Comparison of ENCODE assay signal across 9 mouse cellular contexts in the genomic region with DNA sequence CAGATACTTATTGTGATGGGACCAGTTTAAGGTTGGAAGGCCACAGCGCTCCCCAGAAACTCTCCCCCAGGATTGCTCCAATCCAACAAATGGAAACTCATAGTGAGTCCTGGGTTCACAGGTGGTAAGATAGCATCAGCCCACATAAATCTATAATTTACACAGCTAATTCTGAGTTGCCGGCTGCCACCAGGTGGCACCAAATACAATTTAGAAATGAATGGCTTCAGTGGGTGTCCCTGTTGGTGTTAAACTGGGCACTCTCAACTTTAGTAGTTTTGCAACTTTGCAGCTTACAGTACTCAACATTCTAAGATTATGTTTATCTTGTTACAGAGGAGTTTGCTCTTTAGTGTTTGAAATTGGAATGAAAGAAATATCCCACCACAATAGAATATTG.
DNase-seq lines count a peak whose midpoint lies in the region; ATAC-seq and TF ChIP-seq lines count a peak whose summit lies in the region.
"Had no signal": no experiment of that assay in that cellular context is flagged by ENCODE, and none has a peak within 500 bp of the region (broad histone marks: within the 10 kb centered on the region; RNA-seq: fewer than 3 reads in every experiment).

No protein-coding gene starts in this region.

- H3K9me3 ChIP-seq in forebrain, embryonic 11.5 days (ENCODE audit: control insufficient read depth, low read length), result no peaks in the 10 kb centered on the region
- H3K9me3 ChIP-seq: neural tube, embryonic 13.5 days had no signal

- no peak overlapping the region for H3K9ac ChIP-seq in forebrain, embryonic 11.5 days (ENCODE audit: low read length)
- H3K9ac ChIP-seq: neural tube, embryonic 13.5 days had no signal

- peak; percentile 40 for DNase-seq in gastrocnemius, adult 2 months
- no peak for DNase-seq in gastrocnemius, adult 8-10 months (ENCODE audit: low spot score in 2 of 2)
- DNase-seq in urinary bladder, postnatal 25 days (ENCODE audit: low spot score), result peak; percentile 38
- no peak for DNase-seq in urinary bladder, postnatal 10 days (ENCODE audit: low spot score)
- peak; percentile 54 for DNase-seq in forebrain, embryonic 11.5 days (ENCODE audit: low spot score)
- DNase-seq in layer of hippocampus, adult 9-10 months (ENCODE audit: low spot score), result peak; percentile 64
- peak; percentile 35 for DNase-seq in lung, postnatal 36 days
- peak; percentile 49 for DNase-seq in thymus, postnatal 4 days

- peak; percentile 72 for ATAC-seq in forebrain, embryonic 11.5 days (replicated peaks; ENCODE audit: low FRiP score)

- no peak overlapping the region for H3K27ac ChIP-seq in gastrocnemius, adult 2 months
- H3K27ac ChIP-seq in forebrain, embryonic 11.5 days (ENCODE audit: low read depth, low read length), result no peak overlapping the region
- H3K27ac ChIP-seq: neural tube, embryonic 13.5 days had no signal

- no peaks in the 10 kb centered on the region for H3K4me1 ChIP-seq in forebrain, embryonic 11.5 days (replicated peaks; ENCODE audit: control insufficient read depth, insufficient read depth, low read length)
- H3K4me1 ChIP-seq: neural tube, embryonic 13.5 days had no signal

- no peaks in the 10 kb centered on the region for H3K36me3 ChIP-seq in forebrain, embryonic 11.5 days (ENCODE audit: control insufficient read depth, insufficient read depth, low read length)
- H3K36me3 ChIP-seq: neural tube, embryonic 13.5 days had no signal

- peak; percentile 48 for TF ChIP-seq CTCF in gastrocnemius, adult 2 months (IDR thresholded peaks at IDR 0.05)

- H3K27me3 ChIP-seq in forebrain, embryonic 11.5 days (ENCODE audit: control insufficient read depth, insufficient read depth, low read length), result no peaks in the 10 kb centered on the region
- H3K27me3 ChIP-seq: neural tube, embryonic 13.5 days had no signal

- H3K4me2 ChIP-seq in forebrain, embryonic 11.5 days (ENCODE audit: low read depth, low read length, severe bottlenecking), result no peak overlapping the region
- H3K4me2 ChIP-seq: neural tube, embryonic 13.5 days had no signal

- intact Hi-C loops in gastrocnemius, adult 2 months (cut with DNase I), result no loop called here

- 26% methylated on average over 2 of the region's 2 CpGs for WGBS in forebrain, embryonic 11.5 days

- H3K4me3 ChIP-seq in gastrocnemius, adult 2 months, result no peak overlapping the region
- H3K4me3 ChIP-seq in forebrain, embryonic 11.5 days (ENCODE audit: low read depth, low read length), result no peak overlapping the region
- H3K4me3 ChIP-seq: neural tube, embryonic 13.5 days had no signal

Comparison
In these comparisons a context has a peak if more than half of its experiments do, and no peak if none do; other contexts are left out.
1. DNase-seq: peak in gastrocnemius, adult 2 months (single experiment), urinary bladder, postnatal 25 days (single experiment), forebrain, embryonic 11.5 days (single experiment), layer of hippocampus, adult 9-10 months (single experiment), lung, postnatal 36 days (single experiment) and thymus, postnatal 4 days (single experiment); none in gastrocnemius, adult 8-10 months (0 of 2) and urinary bladder, postnatal 10 days (single experiment).